Mouse (Mus musculus): ENCODE results near the gene Hfe. TPM values are rescaled to one million over a fixed set of nuclear protein-coding genes. Genes with fewer than 3 reads are reported as not detected.
A peak's percentile ranks its signal among the peaks of the same experiment; 100 is the strongest.
"Not testable (repeated sequence)": the region's sequence is repeated elsewhere in the genome, so short reads cannot be mapped to it uniquely, and the experiment has no call there.

The Hfe gene
- 6.6 and 8.8 TPM in 2 replicates for polyA plus RNA-seq (2015; fragmentation: Nextera tagmentation; extraction: Ambion mirVana)

GRCm38 (mm10) chr13:23710374-23711089, at the start of gene Hfe:
Gene Hfe, minus strand, starts transcription at chr13:23710854.
- Histone ChIP-seq H3K27me3 (peaks cover 25% of the 10 kb centered on the region), H3K4me2 (peak within 1 kb of the TSS; percentile 72), H3K9me3 (replicated peaks) (no peaks in the 10 kb centered on the region), H3K4me1 (replicated peaks) (peaks cover 24% of the 10 kb centered on the region), H3K9ac (peak within 1 kb of the TSS; percentile 69), H3K36me3 (no peaks in the 10 kb centered on the region), H3K27ac (peak within 1 kb of the TSS; percentile 63), H3K4me3 (replicated peaks) (peak within 1 kb of the TSS; percentile 60)
- DNase-seq: no peak
- 0 out of 2 replicates have a peak, but pooled peaks have one; percentile 39 for ATAC-seq (ENCODE audit: low read depth)
- 2% methylated on average over 17 of the region's 17 CpGs for WGBS (ENCODE audit: insufficient replicate concordance)

DNA sequence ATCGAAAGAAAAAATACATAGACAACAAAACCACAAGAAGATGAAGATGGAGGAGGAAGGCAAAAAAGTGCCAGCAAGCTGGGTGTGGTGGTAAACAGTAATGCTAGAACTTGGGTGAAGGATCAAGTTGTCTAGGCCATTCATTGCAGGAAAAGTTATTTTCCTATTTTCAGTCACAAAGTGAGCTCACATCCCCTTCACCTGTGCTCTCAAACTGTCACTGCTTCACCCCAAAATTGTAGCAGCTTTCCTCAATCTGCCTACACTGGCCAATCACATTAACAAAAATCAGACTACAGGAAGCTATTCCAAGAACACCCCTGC, 49.2 kb upstream of the Hfe start:
- no peaks in the 10 kb centered on the region for H3K9me3 ChIP-seq (replicated peaks)
- H3K4me2 ChIP-seq: peak overlapping the region; percentile 83
- no peak for ATAC-seq (ENCODE audit: low read depth)
- H3K36me3 ChIP-seq: no peaks in the 10 kb centered on the region
- H3K4me3 ChIP-seq (replicated peaks): peak overlapping the region; percentile 63
- peak overlapping the region; percentile 78 for H3K9ac ChIP-seq
- peaks cover 73% of the 10 kb centered on the region for H3K4me1 ChIP-seq (replicated peaks)
- no peaks in the 10 kb centered on the region for H3K27me3 ChIP-seq
- DNase-seq: no peak
- 49% methylated on average over 1 of the region's 1 CpGs for WGBS (ENCODE audit: insufficient replicate concordance)
- H3K27ac ChIP-seq: peak overlapping the region; percentile 98

GRCm38 (mm10) chr13:23759251-23759771, 48.7 kb upstream of the Hfe start:
- WGBS (ENCODE audit: insufficient replicate concordance): 85% methylated on average over 3 of the region's 3 CpGs
- no peaks in the 10 kb centered on the region for H3K27me3 ChIP-seq
- H3K9ac ChIP-seq: peak overlapping the region; percentile 78
- no peaks in the 10 kb centered on the region for H3K36me3 ChIP-seq
- ATAC-seq (ENCODE audit: low read depth) (no peak), DNase-seq (no peak)
- H3K4me2 ChIP-seq: peak overlapping the region; percentile 83
- H3K4me1 ChIP-seq (replicated peaks): peaks cover 67% of the 10 kb centered on the region
- peak overlapping the region; percentile 63 for H3K4me3 ChIP-seq (replicated peaks)
- H3K9me3 ChIP-seq (replicated peaks): no peaks in the 10 kb centered on the region
- peak overlapping the region; percentile 98 for H3K27ac ChIP-seq

DNA sequence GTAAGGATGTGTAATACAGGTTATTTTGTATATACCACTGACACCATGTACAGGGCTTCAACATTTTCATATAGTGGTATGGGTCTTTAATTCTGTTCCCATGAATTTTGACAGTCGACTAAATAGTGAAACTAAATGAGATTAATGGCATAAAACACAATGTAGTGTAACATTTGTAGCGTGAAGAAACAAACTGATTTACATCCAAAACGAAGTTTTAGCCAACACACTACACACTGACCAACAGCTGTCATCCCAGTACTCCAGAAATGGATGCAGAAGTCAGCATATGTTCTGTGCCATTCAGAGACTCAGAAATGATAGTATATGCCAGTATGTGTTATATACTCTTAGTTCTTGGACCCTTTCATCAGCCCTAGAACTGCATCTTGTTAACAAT, 47.3 kb upstream of the Hfe start:
- Histone ChIP-seq H3K27me3 (no peaks in the 10 kb centered on the region), H3K27ac (peak overlapping the region; percentile 98), H3K4me3 (replicated peaks) (peak overlapping the region; percentile 52), H3K9ac (peak overlapping the region; percentile 78), H3K4me2 (peak overlapping the region; percentile 55), H3K4me1 (replicated peaks) (peaks cover 66% of the 10 kb centered on the region), H3K9me3 (replicated peaks) (no peaks in the 10 kb centered on the region), H3K36me3 (no peaks in the 10 kb centered on the region)
- ATAC-seq (ENCODE audit: low read depth) (no peak), DNase-seq (no peak)
- WGBS (ENCODE audit: insufficient replicate concordance): 33% methylated on average over 3 of the region's 3 CpGs

DNA sequence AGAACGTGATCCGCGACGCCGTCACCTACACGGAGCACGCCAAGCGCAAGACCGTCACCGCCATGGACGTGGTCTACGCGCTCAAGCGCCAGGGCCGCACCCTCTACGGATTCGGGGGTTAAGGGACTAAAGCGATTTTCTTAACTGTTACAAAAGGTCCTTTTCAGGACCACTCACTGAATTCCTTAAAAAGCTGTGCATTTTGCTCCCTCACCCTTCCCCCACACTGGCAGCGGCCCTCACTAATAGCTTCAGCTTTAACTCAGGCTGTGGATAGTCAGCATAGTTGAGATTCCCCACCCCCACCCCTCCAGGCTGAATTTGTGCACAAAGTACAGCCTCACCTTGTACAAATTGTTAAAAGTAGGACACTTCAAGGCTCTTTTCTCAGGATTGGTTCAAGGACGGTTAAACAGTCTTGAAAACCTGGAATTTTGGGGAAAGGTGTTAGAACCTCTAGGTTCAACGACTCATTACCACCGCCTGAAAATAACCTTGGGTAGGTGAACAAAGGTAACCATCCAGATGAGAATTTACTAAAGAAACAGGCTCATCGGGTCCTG, 46.6 kb upstream of the Hfe start:
- ATAC-seq (ENCODE audit: low read depth) (peak; percentile 10), DNase-seq (peak; percentile 74)
- Histone ChIP-seq H3K4me1 (replicated peaks) (peaks cover 65% of the 10 kb centered on the region), H3K27me3 (no peaks in the 10 kb centered on the region), H3K4me2 (peak overlapping the region; percentile 72), H3K36me3 (no peaks in the 10 kb centered on the region), H3K9ac (peak overlapping the region; percentile 78), H3K27ac (peak overlapping the region; percentile 98), H3K9me3 (replicated peaks) (no peaks in the 10 kb centered on the region), H3K4me3 (replicated peaks) (peak overlapping the region; percentile 52)
- 1% methylated on average over 13 of the region's 23 CpGs for WGBS (ENCODE audit: insufficient replicate concordance)

GRCm38 (mm10) chr13:23756790-23757189, 46.1 kb upstream of the Hfe start, which contains the start of gene Hist1h4b:
Gene Hist1h4b, plus strand, starts transcription at chr13:23757013.
- Histone ChIP-seq H3K27me3 (no peaks in the 10 kb centered on the region), H3K4me1 (replicated peaks) (peaks cover 64% of the 10 kb centered on the region), H3K9ac (peak within 1 kb of the TSS; percentile 78), H3K36me3 (no peaks in the 10 kb centered on the region), H3K27ac (peak within 1 kb of the TSS; percentile 98), H3K9me3 (replicated peaks) (no peaks in the 10 kb centered on the region), H3K4me3 (replicated peaks) (peak within 1 kb of the TSS; percentile 52), H3K4me2 (peak within 1 kb of the TSS; percentile 72)
- WGBS (ENCODE audit: insufficient replicate concordance): 1% methylated on average over 17 of the region's 22 CpGs
- peak; percentile 69 for ATAC-seq (ENCODE audit: low read depth)
- peak; percentile 92 for DNase-seq

- H3K27ac ChIP-seq: peak overlapping the region; percentile 88
- no peaks in the 10 kb centered on the region for H3K36me3 ChIP-seq
- no peak overlapping the region for H3K4me2 ChIP-seq
- H3K27me3 ChIP-seq: no peaks in the 10 kb centered on the region
- DNase-seq (no peak), ATAC-seq (ENCODE audit: low read depth) (no peak)
- peak overlapping the region; percentile 40 for H3K9ac ChIP-seq
- peaks cover 59% of the 10 kb centered on the region for H3K4me1 ChIP-seq (replicated peaks)
- no peak overlapping the region for H3K4me3 ChIP-seq (replicated peaks)
- no peaks in the 10 kb centered on the region for H3K9me3 ChIP-seq (replicated peaks)
These were observed 44.3 kb upstream of the Hfe start for GRCm38 (mm10) chr13:23755000-23755399.

GRCm38 (mm10) chr13:23753314-23754078, 42.8 kb upstream of the Hfe start:
- Histone ChIP-seq H3K36me3 (no peaks in the 10 kb centered on the region), H3K4me2 (peak overlapping the region; percentile 70), H3K9me3 (replicated peaks) (no peaks in the 10 kb centered on the region), H3K9ac (peak overlapping the region; percentile 85), H3K27me3 (no peaks in the 10 kb centered on the region), H3K27ac (peak overlapping the region; percentile 97), H3K4me3 (replicated peaks) (peak overlapping the region; percentile 56), H3K4me1 (replicated peaks) (peaks cover 55% of the 10 kb centered on the region)
- 52% methylated on average over 4 of the region's 4 CpGs for WGBS (ENCODE audit: insufficient replicate concordance)
- no peak for DNase-seq
- ATAC-seq (ENCODE audit: low read depth): no peak

DNA sequence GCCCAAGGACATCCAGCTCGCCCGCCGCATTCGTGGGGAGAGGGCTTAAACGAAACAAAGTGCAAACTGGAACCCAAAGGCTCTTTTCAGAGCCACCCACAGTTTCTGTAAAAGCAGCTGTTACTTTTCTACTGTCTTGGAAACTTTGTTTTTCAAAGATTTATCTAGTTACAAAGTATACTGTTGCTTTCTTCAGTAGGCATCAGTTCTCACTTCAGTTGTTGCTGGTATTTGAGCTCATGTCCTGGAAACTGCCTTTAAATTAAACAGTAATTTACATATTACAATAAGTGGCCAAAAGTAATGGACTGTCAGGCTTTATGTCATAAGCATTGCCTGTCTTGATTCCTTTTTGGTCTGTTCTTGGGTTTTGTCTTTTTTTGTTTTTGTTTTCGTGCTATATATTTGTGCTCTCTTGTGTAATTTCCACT, 42.1 kb upstream of the Hfe start:
- ATAC-seq (ENCODE audit: low read depth) (no peak), DNase-seq (no peak)
- H3K27me3 ChIP-seq: no peaks in the 10 kb centered on the region
- no peaks in the 10 kb centered on the region for H3K9me3 ChIP-seq (replicated peaks)
- H3K9ac ChIP-seq: peak overlapping the region; percentile 85
- 3% methylated on average over 6 of the region's 6 CpGs for WGBS (ENCODE audit: insufficient replicate concordance)
- H3K4me1 ChIP-seq (replicated peaks): peaks cover 56% of the 10 kb centered on the region
- peak overlapping the region; percentile 97 for H3K27ac ChIP-seq
- H3K36me3 ChIP-seq: no peaks in the 10 kb centered on the region
- H3K4me2 ChIP-seq: peak overlapping the region; percentile 70
- peak overlapping the region; percentile 56 for H3K4me3 ChIP-seq (replicated peaks)

DNA sequence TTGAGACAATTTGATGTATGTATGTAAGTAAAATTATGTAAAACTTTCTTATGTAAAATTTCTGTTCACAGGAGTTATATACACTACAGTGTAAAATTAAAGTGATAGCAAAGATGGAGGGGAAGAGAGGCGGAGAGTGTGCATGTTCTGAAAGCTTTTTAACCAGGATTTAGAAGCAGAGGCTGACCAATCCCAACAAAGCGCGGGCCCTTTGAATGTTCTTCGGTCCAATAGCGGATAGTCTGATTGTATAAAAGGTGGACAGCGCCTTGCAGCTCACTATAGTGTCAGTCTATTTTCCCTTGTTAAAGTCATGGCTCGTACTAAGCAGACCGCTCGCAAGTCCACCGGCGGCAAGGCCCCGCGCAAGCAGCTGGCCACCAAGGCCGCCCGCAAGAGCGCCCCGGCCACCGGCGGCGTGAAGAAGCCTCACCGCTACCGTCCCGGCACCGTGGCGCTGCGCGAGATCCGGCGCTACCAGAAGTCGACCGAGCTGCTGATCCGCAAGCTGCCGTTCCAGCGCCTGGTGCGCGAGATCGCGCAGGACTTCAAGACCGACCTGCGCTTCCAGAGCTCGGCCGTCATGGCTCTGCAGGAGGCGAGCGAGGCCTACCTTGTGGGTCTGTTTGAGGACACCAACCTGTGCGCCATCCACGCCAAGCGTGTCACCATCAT, 41.5 kb upstream of the Hfe start, which contains the start of gene Hist1h3b:
Hist1h3b (plus strand) TSS at position 201 of the 675 bp plus-strand sequence.
- H3K27ac ChIP-seq: peak within 1 kb of the TSS; percentile 99
- H3K9me3 ChIP-seq (replicated peaks); H3K36me3 ChIP-seq; H3K27me3 ChIP-seq: not testable (repeated sequence)
- peak; percentile 79 for ATAC-seq (ENCODE audit: low read depth)
- peaks cover 57% of the 10 kb centered on the region for H3K4me1 ChIP-seq (replicated peaks)
- peak within 1 kb of the TSS; percentile 56 for H3K4me3 ChIP-seq (replicated peaks)
- peak within 1 kb of the TSS; percentile 85 for H3K9ac ChIP-seq
- WGBS (ENCODE audit: insufficient replicate concordance): under 1% methylated on average over 20 of the region's 47 CpGs
- peak; percentile 89 for DNase-seq
- peak within 1 kb of the TSS; percentile 70 for H3K4me2 ChIP-seq

Data from liver, embryonic 13.5 days (tissue).